Mouse (Mus musculus) gastrocnemius, adult 8-10 months (tissue): Measurements from ENCODE around the gene Prox2. TPM values are rescaled to one million over a fixed set of nuclear protein-coding genes. Genes with fewer than 3 reads are reported as not detected.
"Not testable (repeated sequence)": the region's sequence is repeated elsewhere in the genome, so short reads cannot be mapped to it uniquely, and the experiment has no call there.

Experiments used
- DNase-seq, 2 experiments: peaks; one replicate each; pipeline ENCODE4 v3.0.0; 2022; ENCODE audit warnings: low spot score in 2 of 2
- total RNA-seq, 4 experiments: library from RNA; stranded (reverse); gene quantifications; 2 replicates each; pipeline ENCODE4 v1.2.4; 2022

Gene Prox2
- total RNA-seq: 1 to 10 TPM; 2.0 to 3.3 (median 2.6) TPM

- peak; percentile 72 to 77 for DNase-seq
Observed at GRCm38 (mm10) chr12:85110698-85111592, at the start of gene Prox2, which contains the start of gene Dlst. Gene Prox2, minus strand, starts transcription at chr12:85110759. Gene Dlst, plus strand, starts transcription at chr12:85110833.

GRCm38 (mm10) chr12:85159592-85159991 lies 49.0 kb upstream of the Prox2 start:
- DNase-seq: no peak

- DNase-seq: no peak
Observed at GRCm38 (mm10) chr12:85158801-85159200, 48.2 kb upstream of the Prox2 start.

- no peak for DNase-seq
Observed at GRCm38 (mm10) chr12:85157797-85158460, 47.4 kb upstream of the Prox2 start.

- DNase-seq: no peak
Observed at GRCm38 (mm10) chr12:85156324-85156723, 45.8 kb upstream of the Prox2 start.

GRCm38 (mm10) chr12:85153011-85153410 lies 42.5 kb upstream of the Prox2 start:
- no peak for DNase-seq

- DNase-seq: no peak
Observed at GRCm38 (mm10) chr12:85151002-85151774, 40.6 kb upstream of the Prox2 start, which contains the start of gene Rps6kl1. Gene Rps6kl1, minus strand, starts transcription at chr12:85151264.

- no peak for DNase-seq
Observed at GRCm38 (mm10) chr12:85150321-85151001, 39.9 kb upstream of the Prox2 start.

GRCm38 (mm10) chr12:85146881-85147280 lies 36.3 kb upstream of the Prox2 start:
- no peak for DNase-seq

- DNase-seq: no peak
Observed at GRCm38 (mm10) chr12:85146355-85146754, 35.8 kb upstream of the Prox2 start.

- peak in 1 of 2 experiments; percentile 68 for DNase-seq
Observed at GRCm38 (mm10) chr12:85145630-85146029, 35.1 kb upstream of the Prox2 start.

GRCm38 (mm10) chr12:85144821-85145220 lies 34.3 kb upstream of the Prox2 start:
- no peak for DNase-seq

GRCm38 (mm10) chr12:85144276-85144675 lies 33.7 kb upstream of the Prox2 start:
- DNase-seq: not testable (repeated sequence)

- peak; percentile 77 to 80 for DNase-seq
Observed at GRCm38 (mm10) chr12:85142803-85143202, 32.2 kb upstream of the Prox2 start.

GRCm38 (mm10) chr12:85141096-85141495 lies 30.5 kb upstream of the Prox2 start:
- no peak for DNase-seq

GRCm38 (mm10) chr12:85140036-85140701 lies 29.6 kb upstream of the Prox2 start:
- no peak for DNase-seq

- DNase-seq: no peak
Observed at GRCm38 (mm10) chr12:85136627-85137026, 26.1 kb upstream of the Prox2 start.

- DNase-seq: no peak
Observed at GRCm38 (mm10) chr12:85135513-85136470, 25.2 kb upstream of the Prox2 start.
